11 mouse cellular contexts compared by ENCODE assay signal in genomic region chr3:35324186-35324585, GRCm38 (mm10).
DNase-seq lines count a peak whose midpoint lies in the region; ATAC-seq lines count a peak whose summit lies in the region.
"Had no signal": no experiment of that assay in that cellular context is flagged by ENCODE, and none has a peak within 500 bp of the region (broad histone marks: within the 10 kb centered on the region; RNA-seq: fewer than 3 reads in every experiment).

No protein-coding gene starts in this region.

- intact Hi-C loops in gastrocnemius, postnatal 14 days (cut with DNase I; ENCODE audit: low total_unique reads): no loop called here

- H3K9me3 ChIP-seq in hindbrain, embryonic 12.5 days (replicated peaks): no peaks in the 10 kb centered on the region
- no peaks in the 10 kb centered on the region for H3K9me3 ChIP-seq in hindbrain, embryonic 11.5 days (ENCODE audit: control insufficient read depth, low read length)
- no peaks in the 10 kb centered on the region for H3K9me3 ChIP-seq in midbrain, embryonic 11.5 days (ENCODE audit: control insufficient read depth, low read length)
- H3K9me3 ChIP-seq: limb, embryonic 13.5 days had no signal

- H3K9ac ChIP-seq in hindbrain, embryonic 12.5 days: no peak overlapping the region
- H3K9ac ChIP-seq in hindbrain, embryonic 11.5 days (ENCODE audit: low read depth, low read length): no peak overlapping the region
- no peak overlapping the region for H3K9ac ChIP-seq in midbrain, embryonic 11.5 days (ENCODE audit: low read length)
- H3K9ac ChIP-seq: limb, embryonic 13.5 days had no signal

- 0 out of 2 replicates have a peak overlapping the region, but pooled peaks have one; percentile 18 for H3K27ac ChIP-seq in hindbrain, embryonic 12.5 days
- no peak overlapping the region for H3K27ac ChIP-seq in hindbrain, embryonic 11.5 days (ENCODE audit: low read depth, low read length)
- peak overlapping the region; percentile 31 for H3K27ac ChIP-seq in midbrain, embryonic 11.5 days (ENCODE audit: low read depth, low read length)
- H3K27ac ChIP-seq: limb, embryonic 13.5 days had no signal

- H3K4me2 ChIP-seq in hindbrain, embryonic 12.5 days (replicated peaks): no peak overlapping the region
- H3K4me2 ChIP-seq in hindbrain, embryonic 11.5 days (replicated peaks; ENCODE audit: low read depth, low read length): no peak overlapping the region
- no peak overlapping the region for H3K4me2 ChIP-seq in midbrain, embryonic 11.5 days
- H3K4me2 ChIP-seq: limb, embryonic 13.5 days had no signal

- H3K27me3 ChIP-seq in hindbrain, embryonic 12.5 days: no peaks in the 10 kb centered on the region
- no peaks in the 10 kb centered on the region for H3K27me3 ChIP-seq in hindbrain, embryonic 11.5 days (ENCODE audit: control insufficient read depth, insufficient read depth, low read length)
- no peaks in the 10 kb centered on the region for H3K27me3 ChIP-seq in midbrain, embryonic 11.5 days (ENCODE audit: control insufficient read depth, insufficient read depth, low read length)

- 50% methylated on average over 11 of the region's 11 CpGs for WGBS in hindbrain, embryonic 12.5 days
- WGBS in hindbrain, embryonic 11.5 days: 52% methylated on average over 11 of the region's 11 CpGs
- WGBS in midbrain, embryonic 11.5 days: 37% methylated on average over 11 of the region's 11 CpGs

- H3K4me3 ChIP-seq in hindbrain, embryonic 12.5 days: no peak overlapping the region
- H3K4me3 ChIP-seq in hindbrain, embryonic 11.5 days (ENCODE audit: low read depth, low read length): no peak overlapping the region
- H3K4me3 ChIP-seq in midbrain, embryonic 11.5 days (ENCODE audit: low read depth, low read length): no peak overlapping the region
- H3K4me3 ChIP-seq: limb, embryonic 13.5 days had no signal

- H3K36me3 ChIP-seq in hindbrain, embryonic 12.5 days: no peaks in the 10 kb centered on the region
- H3K36me3 ChIP-seq in hindbrain, embryonic 11.5 days (ENCODE audit: control insufficient read depth, insufficient read depth, low read length): no peaks in the 10 kb centered on the region
- no peaks in the 10 kb centered on the region for H3K36me3 ChIP-seq in midbrain, embryonic 11.5 days (ENCODE audit: control insufficient read depth, insufficient read depth, low read length)
- H3K36me3 ChIP-seq: limb, embryonic 13.5 days had no signal

- no peak for DNase-seq in hindbrain, embryonic 11.5 days (ENCODE audit: low spot score)
- peak; percentile 54 to 63 for DNase-seq in right cerebral cortex, postnatal 10 days (ENCODE audit: low spot score in 2 of 2)
- no peak for DNase-seq in right cerebral cortex, postnatal 36 days (ENCODE audit: low spot score in 2 of 2)
- no peak for DNase-seq in midbrain, embryonic 11.5 days (ENCODE audit: low spot score, missing footprints)
- no peak for DNase-seq in testis, postnatal 10 days (ENCODE audit: low spot score)
- DNase-seq in gastrocnemius, postnatal 14 days: no peak
- DNase-seq in adrenal gland, adult 2 months: no peak
- DNase-seq: spleen, adult 18-20 months had no signal

- H3K4me1 ChIP-seq in hindbrain, embryonic 12.5 days: peaks cover 16% of the 10 kb centered on the region
- H3K4me1 ChIP-seq in hindbrain, embryonic 11.5 days (replicated peaks; ENCODE audit: control insufficient read depth, insufficient read depth, low read length): peaks cover 2% of the 10 kb centered on the region; the same call in 1 of the 2 replicates
- peaks cover 18% of the 10 kb centered on the region; the same call in 1 of the 2 replicates for H3K4me1 ChIP-seq in midbrain, embryonic 11.5 days (ENCODE audit: control insufficient read depth, insufficient read depth, low read length)

- ATAC-seq in hindbrain, embryonic 12.5 days (ENCODE audit: low FRiP score): 0 out of 2 replicates have a peak, but pooled peaks have one; percentile 26
- ATAC-seq in hindbrain, embryonic 11.5 days (ENCODE audit: low FRiP score): no peak
- ATAC-seq in midbrain, embryonic 11.5 days (ENCODE audit: low FRiP score): peak; percentile 55; the same call in 1 of the 2 replicates
- ATAC-seq: lung, postnatal 0 days had no signal

Comparison
In these comparisons a context has a peak if more than half of its experiments do, and no peak if none do; other contexts are left out.
1. DNase-seq: peak in right cerebral cortex, postnatal 10 days (2 of 2); none in hindbrain, embryonic 11.5 days (single experiment), right cerebral cortex, postnatal 36 days (0 of 2), midbrain, embryonic 11.5 days (single experiment), testis, postnatal 10 days (single experiment), gastrocnemius, postnatal 14 days (single experiment) and adrenal gland, adult 2 months (single experiment).